Mouse (Mus musculus): ENCODE data around the gene Aqp3.

The Aqp3 gene

DNA sequence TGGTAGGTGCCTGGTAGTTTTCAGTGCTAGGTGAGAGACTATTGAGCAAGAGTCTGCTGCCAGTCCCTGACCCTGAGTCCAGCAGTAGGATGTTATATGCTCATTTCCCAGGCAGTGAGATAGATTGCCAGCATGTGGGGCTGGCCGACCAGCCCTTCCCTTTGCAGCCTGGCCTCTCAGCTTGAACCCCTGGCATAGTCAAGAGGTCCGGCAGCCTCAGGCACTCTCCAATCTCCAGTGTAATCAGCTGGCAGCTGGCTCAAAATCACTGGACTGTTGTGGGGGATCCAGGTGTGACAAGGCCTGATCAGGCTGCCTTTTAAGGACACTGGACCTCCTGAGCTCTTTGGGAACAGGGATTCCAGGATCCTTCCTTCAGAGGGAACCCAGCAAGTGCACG, 34.6 kb downstream of the Aqp3 start:
- DNase-seq: no peak

DNA sequence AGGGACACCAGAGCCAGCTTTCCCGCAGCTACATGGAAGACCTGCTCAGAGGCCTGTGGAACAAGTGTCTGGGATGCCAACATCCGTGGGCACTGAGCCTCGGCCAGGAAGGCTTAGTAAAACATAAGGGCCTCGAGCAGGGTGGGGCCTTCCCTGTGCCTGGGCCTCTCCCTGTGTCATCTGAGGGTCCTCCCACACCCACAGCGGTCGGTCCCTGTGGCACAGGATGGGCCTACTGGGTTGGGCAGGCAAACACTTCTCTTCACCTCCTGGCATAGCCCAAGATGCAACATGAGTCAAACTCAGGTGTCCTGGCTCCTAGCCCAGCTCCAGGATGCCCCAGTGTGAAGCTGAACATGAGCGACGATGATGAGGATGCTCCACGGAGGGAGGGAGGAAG, 40.6 kb downstream of the Aqp3 start:
- DNase-seq: peak; percentile 65 to 74

DNA sequence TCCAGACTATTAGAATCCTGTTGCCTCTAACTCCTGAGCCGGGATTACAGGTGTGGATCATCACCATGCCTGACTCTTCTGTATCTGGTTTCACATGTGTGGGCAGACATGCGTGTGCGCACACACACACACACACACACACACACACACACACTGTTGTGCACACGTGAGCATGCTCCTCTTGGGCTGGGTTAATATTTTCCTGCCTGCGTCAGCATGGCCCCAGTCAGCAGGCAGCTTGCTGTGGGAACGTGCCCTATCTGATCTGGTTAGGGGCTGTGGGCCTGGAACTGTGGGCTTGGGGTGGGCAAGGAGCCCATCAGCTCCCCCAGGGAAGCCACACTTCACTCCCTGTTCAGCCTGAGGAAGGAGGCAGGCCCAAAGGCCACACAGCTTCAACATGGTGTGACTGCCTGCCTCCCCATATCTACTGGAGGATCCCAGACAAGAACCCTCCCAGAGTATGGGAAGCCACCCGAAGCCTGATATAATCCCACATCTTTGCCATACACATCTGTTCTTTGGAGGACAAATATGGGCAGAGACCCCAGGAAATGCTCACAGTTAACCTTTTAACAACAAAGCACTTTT, 41.1 kb downstream of the Aqp3 start:
- peak; percentile 12 to 40 for DNase-seq

DNA sequence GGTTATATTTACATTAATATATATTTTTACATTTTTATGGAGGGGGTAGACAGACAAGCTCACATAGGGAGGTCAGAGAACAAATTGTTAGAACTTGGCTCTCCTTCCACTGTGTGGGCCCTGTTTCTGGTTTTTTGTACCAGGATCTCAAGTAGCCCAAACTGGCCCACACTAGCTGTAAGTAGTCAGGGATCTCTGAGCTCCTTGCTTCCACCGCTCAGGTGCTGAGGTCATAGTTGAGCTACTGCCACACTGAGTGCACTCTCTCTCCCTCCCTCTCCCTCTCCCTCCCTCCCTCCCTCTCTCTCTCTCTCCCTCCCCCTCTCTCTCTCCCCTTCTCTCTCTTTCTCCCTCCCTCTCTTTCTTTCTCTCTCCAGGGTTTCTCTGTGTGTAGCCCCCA, 41.7 kb downstream of the Aqp3 start:
- no peak for DNase-seq

DNA sequence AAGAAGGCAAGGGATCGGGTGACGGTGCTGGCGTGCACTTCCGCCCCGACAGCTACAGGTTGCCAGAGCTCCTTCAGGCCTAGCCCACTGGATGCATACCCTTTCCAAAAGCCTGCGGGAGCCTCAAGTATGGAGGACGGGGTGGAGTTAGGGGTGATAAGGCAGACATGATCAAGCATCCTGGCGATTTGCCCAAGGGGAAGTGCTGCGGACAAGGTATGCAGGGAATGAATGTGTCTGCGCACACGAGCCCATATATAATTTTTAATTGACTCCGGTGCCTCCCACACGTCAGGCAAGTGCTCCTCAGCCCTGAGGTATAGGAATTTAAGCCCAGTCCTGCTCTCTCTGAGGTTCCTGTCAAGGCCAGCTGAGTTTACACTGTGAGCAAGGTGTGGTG, 42.9 kb downstream of the Aqp3 start:
- DNase-seq: no peak

DNA sequence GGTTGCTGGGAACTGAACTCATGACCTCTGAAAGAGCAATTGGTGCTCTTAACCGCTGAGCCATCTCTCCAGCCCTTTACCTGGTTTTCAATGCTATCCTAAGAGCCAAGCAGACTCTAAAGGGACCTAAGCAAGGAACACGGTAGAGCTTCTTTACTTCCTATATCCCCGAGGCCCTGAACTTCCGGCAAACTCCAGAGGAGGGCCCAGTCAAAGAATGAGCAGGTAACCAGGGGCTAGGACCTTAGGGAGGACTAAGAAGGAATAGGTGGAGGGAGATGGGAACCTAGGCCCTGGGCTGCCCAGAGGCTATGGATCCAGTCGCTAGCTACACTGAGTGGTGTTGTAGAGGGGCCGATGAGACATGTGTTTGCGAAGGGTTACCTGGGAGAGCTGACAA, 46.2 kb downstream of the Aqp3 start:
- DNase-seq: no peak

DNA sequence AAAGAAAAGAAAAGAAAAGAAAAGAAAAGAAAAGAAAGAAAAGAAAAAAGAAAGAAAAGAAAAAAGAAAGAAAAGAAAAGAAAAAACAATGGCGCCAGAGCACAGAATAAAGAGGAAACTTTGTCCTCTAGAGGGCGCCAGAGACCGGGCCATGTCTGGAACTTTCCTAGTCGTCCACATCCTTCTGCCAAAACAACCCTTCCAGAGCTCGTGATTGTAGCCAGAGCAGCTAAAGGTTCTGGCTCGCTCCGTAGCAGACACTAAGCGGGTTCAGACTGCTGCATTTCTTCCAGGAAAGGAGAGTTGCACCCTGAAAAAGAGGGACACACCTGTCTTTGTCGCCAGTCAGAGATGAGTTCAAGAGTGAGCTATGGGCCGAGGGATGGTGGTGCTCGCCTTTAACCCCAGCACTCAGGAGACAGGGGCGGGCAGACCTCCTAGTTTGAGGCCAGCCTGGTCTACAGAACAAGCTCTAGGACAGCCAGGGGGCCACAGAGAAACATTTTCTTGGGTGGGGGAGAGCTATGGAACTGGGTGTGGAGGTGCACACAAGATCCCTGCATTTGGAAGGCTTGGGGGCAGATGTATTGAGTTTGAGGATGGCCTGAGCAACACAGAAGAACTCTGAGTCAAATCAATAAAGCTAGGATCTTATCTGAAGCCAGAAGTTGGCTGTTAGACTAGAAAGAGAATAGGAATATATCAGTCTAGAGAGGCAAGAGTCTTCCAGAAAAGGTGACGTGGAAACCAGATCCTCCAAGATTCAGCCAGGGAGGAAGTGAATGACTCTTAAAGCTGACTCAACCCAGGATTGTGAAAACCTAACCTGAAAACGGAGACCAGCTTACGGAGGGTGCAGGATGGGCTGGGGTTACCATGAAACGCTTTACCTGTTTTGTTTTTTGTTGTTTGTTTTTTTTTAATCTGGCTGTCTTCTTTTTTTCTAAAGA, 47.0 kb downstream of the Aqp3 start:
- DNase-seq: peak; percentile 95 to 97

DNA sequence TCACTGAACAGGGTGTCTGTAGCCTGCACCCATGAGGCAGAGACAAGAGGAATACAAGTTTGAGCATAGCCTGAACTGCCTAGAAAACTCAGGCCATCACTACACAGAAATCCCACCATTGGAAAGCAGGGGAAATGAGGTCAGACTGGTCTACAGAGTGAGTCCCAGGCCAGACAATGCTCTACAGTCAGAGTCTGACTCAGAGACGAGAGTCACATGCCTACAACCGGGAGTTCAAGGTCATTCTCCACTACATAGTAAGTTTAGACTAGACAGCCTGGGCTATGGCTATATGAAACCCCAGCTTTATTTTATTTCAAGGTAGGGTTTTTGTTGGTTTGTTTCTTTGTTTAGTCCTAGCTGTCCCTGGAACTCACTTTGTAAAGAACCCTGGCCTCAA, 49.1 kb downstream of the Aqp3 start:
- no peak for DNase-seq

DNA sequence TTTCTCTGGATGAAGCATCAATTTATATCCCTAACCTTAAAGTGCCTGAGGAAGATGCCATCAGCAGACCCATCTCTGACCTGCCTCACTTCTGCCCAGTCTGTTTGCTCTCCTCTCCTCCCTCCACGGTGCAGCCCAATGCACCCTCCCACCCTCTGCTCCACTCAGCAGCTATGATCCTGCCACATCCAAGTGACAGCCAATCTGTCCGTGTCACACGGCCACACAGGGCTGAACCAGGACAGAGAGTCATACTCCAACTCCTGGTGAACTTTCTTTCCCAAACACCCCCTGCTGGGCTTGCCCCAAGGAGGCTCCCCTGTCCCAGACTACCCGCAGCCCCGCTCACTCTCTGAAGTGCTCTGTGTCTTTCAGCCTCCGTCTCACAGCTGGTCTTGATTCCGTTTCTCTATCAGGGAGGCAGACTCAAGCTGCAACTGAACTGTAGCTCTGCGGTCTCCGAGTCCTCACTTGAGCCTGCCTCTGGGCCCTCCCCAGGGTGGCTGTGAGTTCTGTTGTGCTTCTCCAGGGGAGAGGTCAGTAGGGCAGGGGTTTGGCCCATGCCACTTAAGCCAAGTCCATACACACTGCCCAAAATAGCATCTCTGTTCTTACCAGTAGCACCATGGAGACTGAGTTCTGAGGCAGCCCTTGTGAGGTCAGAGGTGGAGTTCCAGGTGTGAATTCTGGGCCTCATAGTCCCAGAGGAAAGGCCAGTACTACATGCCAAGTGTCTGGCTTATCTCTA, 50.3 kb downstream of the Aqp3 start, which contains the start of gene Aqp7:
TSS of gene Aqp7 (minus strand) at position 616 of the 748 bp plus-strand sequence.
- no peak for DNase-seq

DNA sequence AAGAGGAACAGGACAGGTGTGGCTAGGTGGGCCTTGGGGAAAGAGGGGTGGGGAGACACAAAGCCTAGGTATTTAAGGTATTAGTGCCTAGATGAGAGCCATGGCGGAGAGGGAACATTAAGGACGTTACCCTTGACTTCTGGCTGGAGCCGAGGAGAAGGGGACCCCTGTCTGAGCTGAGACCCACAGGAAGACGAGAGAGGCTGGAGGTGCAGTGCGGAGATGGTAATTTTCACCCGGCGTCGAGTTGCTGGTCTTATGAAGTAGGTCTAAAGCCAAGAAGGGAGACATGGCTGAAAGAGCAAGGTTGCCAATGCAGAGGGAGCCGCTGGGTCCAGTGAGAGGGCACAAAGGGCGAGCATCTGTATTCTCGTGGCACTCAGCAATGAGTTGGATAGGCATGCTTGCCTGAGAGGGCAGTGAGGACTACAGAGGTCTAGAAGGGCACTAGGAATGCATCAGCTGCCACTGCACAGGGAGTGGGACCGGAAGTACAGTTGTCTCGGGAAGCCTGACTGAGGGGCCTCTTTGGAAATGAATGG, 51.7 kb downstream of the Aqp3 start:
- no peak for DNase-seq

DNA sequence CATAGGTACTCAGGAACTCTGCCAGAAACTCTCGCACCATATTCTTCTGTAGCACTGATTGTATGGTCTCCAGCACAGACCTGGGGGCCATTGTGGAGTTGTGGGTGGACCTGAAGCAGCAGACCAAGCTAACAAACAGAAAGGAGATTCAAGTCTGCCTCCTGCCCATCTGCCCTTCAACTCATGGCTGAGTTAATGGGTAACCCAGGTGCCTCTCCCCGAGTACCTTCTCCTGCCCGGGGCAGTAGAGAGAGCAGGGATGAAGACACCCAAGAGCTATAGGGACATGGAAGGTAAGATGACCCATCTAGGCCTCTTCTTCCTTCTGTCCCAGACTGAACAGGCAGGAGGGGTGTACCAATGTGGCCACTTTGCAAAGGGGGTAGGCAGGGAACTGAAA, 52.7 kb downstream of the Aqp3 start:
- no peak for DNase-seq

DNA sequence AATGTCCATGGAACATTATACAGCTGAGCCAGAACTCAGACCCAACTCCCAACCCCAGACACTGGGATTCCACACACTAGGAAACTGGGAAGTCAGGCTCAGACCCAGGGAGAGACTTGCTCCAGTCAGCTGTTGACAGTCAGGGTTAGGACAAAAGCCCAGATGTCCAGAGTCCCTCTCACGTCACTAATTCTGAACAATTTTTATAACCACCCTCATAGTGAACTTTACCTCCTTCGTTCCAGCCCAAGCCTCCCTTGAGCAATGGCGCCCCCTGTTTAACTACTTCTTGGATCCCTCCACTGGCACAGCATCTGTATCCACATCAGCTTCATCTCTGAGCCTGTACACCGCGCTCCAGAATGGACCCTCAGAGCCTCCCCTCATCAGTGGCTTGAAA, 54.0 kb downstream of the Aqp3 start:
- no peak for DNase-seq

DNA sequence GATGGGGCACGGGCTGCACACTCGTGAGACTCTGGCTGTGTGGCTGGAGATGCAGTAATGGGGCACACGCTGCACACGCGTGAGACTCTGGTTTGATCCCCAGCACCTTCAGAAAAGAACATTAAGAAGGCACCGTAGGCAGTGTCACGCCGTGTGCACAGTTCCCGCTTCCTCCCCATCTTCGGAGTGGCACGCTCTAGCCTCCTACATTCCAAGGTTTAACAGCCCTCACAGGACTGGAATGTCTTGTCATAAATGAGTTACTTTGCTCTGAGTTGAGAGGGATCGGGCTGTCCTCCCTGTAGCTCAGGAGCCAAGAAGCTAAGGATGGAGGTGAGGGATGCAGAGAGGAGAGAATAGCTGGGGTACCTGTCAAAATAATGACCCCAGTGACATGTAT, 55.1 kb downstream of the Aqp3 start:
- no peak for DNase-seq

Measured in cerebellum, postnatal 14 days (tissue).